Mouse (Mus musculus): ENCODE data around the gene Dnajc25. TPM values are rescaled to one million over a fixed set of nuclear protein-coding genes. Genes with fewer than 3 reads are reported as not detected.

Dnajc25 gene
- total RNA-seq (2021) = 10 to 100 TPM; 18.1 to 22.1 TPM
- polyA plus RNA-seq (2012; rRNA removed) = 5.3 and 7.8 TPM in 2 replicates
- long read RNA-seq, full-length matches to known transcripts = 9 of 9 reads
- long read RNA-seq, partial matches to known transcripts = 0 of 9 reads
- long read RNA-seq, other reads (novel, unspliced or antisense) = 0 of 9 reads

GRCm38 (mm10) chr4:58994762-58995161 is at the start of gene Dnajc25:
TSS of gene Dnajc25 (plus strand) at chr4:58995062.
- Histone ChIP-seq H3K9ac (ENCODE audit: low read depth, low read length) (no peak within 1 kb of the TSS), H3K4me1 (ENCODE audit: control insufficient read depth, insufficient read depth, low read length) (no peaks in the 10 kb centered on the region), H3K36me3 (ENCODE audit: control insufficient read depth, insufficient read depth, low read length) (no peaks in the 10 kb centered on the region), H3K27ac (no peak within 1 kb of the TSS), H3K27me3 (ENCODE audit: control insufficient read depth, insufficient read depth, low read length) (no peaks in the 10 kb centered on the region), H3K4me3 (no peak within 1 kb of the TSS), H3K79me2 (replicated peaks; ENCODE audit: control insufficient read depth, insufficient read depth, low read length) (no peaks in the 10 kb centered on the region)
- TF ChIP-seq CTCF (IDR thresholded peaks at IDR 0.05) (no peak), POLR2A (IDR thresholded peaks at IDR 0.05; ENCODE audit: insufficient read depth, low read depth, low read length) (no peak), EP300 (IDR thresholded peaks at IDR 0.05; ENCODE audit: insufficient read depth, low read depth, low read length) (no peak)
- WGBS = 79% methylated on average over 4 of the region's 4 CpGs
- no peak for DNase-seq
- intact Hi-C loops (cut with DNase I) = no loop called here

- DNase-seq = no peak
- TF ChIP-seq POLR2A (IDR thresholded peaks at IDR 0.05; ENCODE audit: insufficient read depth, low read depth, low read length) (no peak), EP300 (IDR thresholded peaks at IDR 0.05; ENCODE audit: insufficient read depth, low read depth, low read length) (no peak), CTCF (IDR thresholded peaks at IDR 0.05) (no peak)
- no peak overlapping the region for H3K4me3 ChIP-seq
- no peaks in the 10 kb centered on the region for H3K36me3 ChIP-seq (ENCODE audit: control insufficient read depth, insufficient read depth, low read length)
- no peaks in the 10 kb centered on the region for H3K27me3 ChIP-seq (ENCODE audit: control insufficient read depth, insufficient read depth, low read length)
- H3K4me1 ChIP-seq (ENCODE audit: control insufficient read depth, insufficient read depth, low read length) = no peaks in the 10 kb centered on the region
- no peak overlapping the region for H3K27ac ChIP-seq
- H3K9ac ChIP-seq (ENCODE audit: low read depth, low read length) = no peak overlapping the region
- 76% methylated on average over 4 of the region's 4 CpGs for WGBS
- intact Hi-C loops (cut with DNase I) = no loop called here
- no peaks in the 10 kb centered on the region for H3K79me2 ChIP-seq (replicated peaks; ENCODE audit: control insufficient read depth, insufficient read depth, low read length)
These were observed 46.5 kb upstream of the Dnajc25 start for GRCm38 (mm10) chr4:58948391-58948790.

- Histone ChIP-seq H3K27me3 (ENCODE audit: control insufficient read depth, insufficient read depth, low read length) (no peaks in the 10 kb centered on the region), H3K36me3 (ENCODE audit: control insufficient read depth, insufficient read depth, low read length) (no peaks in the 10 kb centered on the region), H3K4me3 (no peak overlapping the region), H3K9ac (ENCODE audit: low read depth, low read length) (no peak overlapping the region), H3K27ac (no peak overlapping the region), H3K4me1 (ENCODE audit: control insufficient read depth, insufficient read depth, low read length) (no peaks in the 10 kb centered on the region), H3K79me2 (replicated peaks; ENCODE audit: control insufficient read depth, insufficient read depth, low read length) (no peaks in the 10 kb centered on the region)
- TF ChIP-seq POLR2A (IDR thresholded peaks at IDR 0.05; ENCODE audit: insufficient read depth, low read depth, low read length) (no peak), CTCF (IDR thresholded peaks at IDR 0.05) (no peak), EP300 (IDR thresholded peaks at IDR 0.05; ENCODE audit: insufficient read depth, low read depth, low read length) (no peak)
- WGBS = 91% methylated on average over 11 of the region's 11 CpGs
- DNase-seq = no peak
- intact Hi-C loops (cut with DNase I) = no loop called here
These were observed 42.2 kb upstream of the Dnajc25 start for GRCm38 (mm10) chr4:58952630-58953029.

GRCm38 (mm10) chr4:58961719-58962118 is 33.1 kb upstream of the Dnajc25 start:
- intact Hi-C loops (cut with DNase I) = no loop called here
- WGBS = 78% methylated on average over 15 of the region's 15 CpGs
- H3K4me3 ChIP-seq = no peak overlapping the region
- H3K79me2 ChIP-seq (replicated peaks; ENCODE audit: control insufficient read depth, insufficient read depth, low read length) = no peaks in the 10 kb centered on the region
- H3K9ac ChIP-seq (ENCODE audit: low read depth, low read length) = no peak overlapping the region
- no peaks in the 10 kb centered on the region for H3K27me3 ChIP-seq (ENCODE audit: control insufficient read depth, insufficient read depth, low read length)
- H3K4me1 ChIP-seq (ENCODE audit: control insufficient read depth, insufficient read depth, low read length) = no peaks in the 10 kb centered on the region
- TF ChIP-seq CTCF (IDR thresholded peaks at IDR 0.05) = no peak
- TF ChIP-seq POLR2A (IDR thresholded peaks at IDR 0.05; ENCODE audit: insufficient read depth, low read depth, low read length) = no peak
- no peak for TF ChIP-seq EP300 (IDR thresholded peaks at IDR 0.05; ENCODE audit: insufficient read depth, low read depth, low read length)
- DNase-seq = no peak
- H3K27ac ChIP-seq = no peak overlapping the region
- H3K36me3 ChIP-seq (ENCODE audit: control insufficient read depth, insufficient read depth, low read length) = no peaks in the 10 kb centered on the region

- DNase-seq = no peak
- Histone ChIP-seq H3K79me2 (replicated peaks; ENCODE audit: control insufficient read depth, insufficient read depth, low read length) (no peaks in the 10 kb centered on the region), H3K27ac (no peak overlapping the region), H3K4me3 (no peak overlapping the region), H3K27me3 (ENCODE audit: control insufficient read depth, insufficient read depth, low read length) (no peaks in the 10 kb centered on the region), H3K36me3 (ENCODE audit: control insufficient read depth, insufficient read depth, low read length) (no peaks in the 10 kb centered on the region), H3K4me1 (ENCODE audit: control insufficient read depth, insufficient read depth, low read length) (no peaks in the 10 kb centered on the region), H3K9ac (ENCODE audit: low read depth, low read length) (no peak overlapping the region)
- TF ChIP-seq CTCF (IDR thresholded peaks at IDR 0.05) = no peak
- TF ChIP-seq POLR2A (IDR thresholded peaks at IDR 0.05; ENCODE audit: insufficient read depth, low read depth, low read length) = no peak
- TF ChIP-seq EP300 (IDR thresholded peaks at IDR 0.05; ENCODE audit: insufficient read depth, low read depth, low read length) = no peak
- intact Hi-C loops (cut with DNase I) = no loop called here
- 84% methylated on average over 4 of the region's 4 CpGs for WGBS
These were observed 31.6 kb upstream of the Dnajc25 start for GRCm38 (mm10) chr4:58963271-58963670.

- no peak for DNase-seq
- no peak overlapping the region for H3K9ac ChIP-seq (ENCODE audit: low read depth, low read length)
- WGBS = 39% methylated on average over 1 of the region's 1 CpGs
- H3K4me1 ChIP-seq (ENCODE audit: control insufficient read depth, insufficient read depth, low read length) = no peaks in the 10 kb centered on the region
- no peaks in the 10 kb centered on the region for H3K36me3 ChIP-seq (ENCODE audit: control insufficient read depth, insufficient read depth, low read length)
- H3K4me3 ChIP-seq = no peak overlapping the region
- no peaks in the 10 kb centered on the region for H3K27me3 ChIP-seq (ENCODE audit: control insufficient read depth, insufficient read depth, low read length)
- TF ChIP-seq POLR2A (IDR thresholded peaks at IDR 0.05; ENCODE audit: insufficient read depth, low read depth, low read length) = no peak
- TF ChIP-seq CTCF (IDR thresholded peaks at IDR 0.05) = no peak
- no peak for TF ChIP-seq EP300 (IDR thresholded peaks at IDR 0.05; ENCODE audit: insufficient read depth, low read depth, low read length)
- H3K79me2 ChIP-seq (replicated peaks; ENCODE audit: control insufficient read depth, insufficient read depth, low read length) = no peaks in the 10 kb centered on the region
- intact Hi-C loops (cut with DNase I) = no loop called here
- H3K27ac ChIP-seq = no peak overlapping the region
These were observed 29.7 kb upstream of the Dnajc25 start for GRCm38 (mm10) chr4:58965136-58965535.

All from heart, adult 2 months (tissue).